Mouse (Mus musculus) CH12.LX (cell line): ENCODE data around the gene Chst8.

ENCODE experiments used
- BHLHE40 ChIP-seq: IDR thresholded peaks from 2 replicates; pipeline ENCODE4 v1.6.1; 2011; ENCODE audit warnings: mild to moderate bottlenecking, low read depth, low read length, improper control_type of control experiment
- CTCF ChIP-seq, 2 experiments: IDR thresholded peaks in 1 of 2; conservative IDR thresholded peaks in 1 of 2; 2 replicates each; pipeline ENCODE4 v1.5.1; 2011 to 2012; ENCODE audit warnings: low read depth in 2 of 2, low read length in 2 of 2, improper control_type of control experiment in 1 of 2, inconsistent platforms in 1 of 2, mild to moderate bottlenecking in 1 of 2, moderate library complexity in 1 of 2
- GABPA ChIP-seq: IDR thresholded peaks from 2 replicates; pipeline ENCODE4 v1.6.1; 2012; ENCODE audit warnings: low read depth, low read length, improper control_type of control experiment, inconsistent platforms; ENCODE audit not compliant: insufficient replicate concordance
- MXI1 ChIP-seq: IDR thresholded peaks from 2 replicates; pipeline ENCODE4 v1.6.1; 2011; ENCODE audit warnings: mild to moderate bottlenecking, low read depth, low read length, improper control_type of control experiment
- PAX5 ChIP-seq: IDR thresholded peaks from 2 replicates; pipeline ENCODE4 v1.6.1; 2012; ENCODE audit warnings: low read length, inconsistent platforms, mixed read lengths
- POLR2A ChIP-seq: IDR thresholded peaks from 2 replicates; pipeline ENCODE4 v1.6.1; 2011; ENCODE audit warnings: low read depth, mild to moderate bottlenecking, improper control_type of control experiment, low read length

DNA sequence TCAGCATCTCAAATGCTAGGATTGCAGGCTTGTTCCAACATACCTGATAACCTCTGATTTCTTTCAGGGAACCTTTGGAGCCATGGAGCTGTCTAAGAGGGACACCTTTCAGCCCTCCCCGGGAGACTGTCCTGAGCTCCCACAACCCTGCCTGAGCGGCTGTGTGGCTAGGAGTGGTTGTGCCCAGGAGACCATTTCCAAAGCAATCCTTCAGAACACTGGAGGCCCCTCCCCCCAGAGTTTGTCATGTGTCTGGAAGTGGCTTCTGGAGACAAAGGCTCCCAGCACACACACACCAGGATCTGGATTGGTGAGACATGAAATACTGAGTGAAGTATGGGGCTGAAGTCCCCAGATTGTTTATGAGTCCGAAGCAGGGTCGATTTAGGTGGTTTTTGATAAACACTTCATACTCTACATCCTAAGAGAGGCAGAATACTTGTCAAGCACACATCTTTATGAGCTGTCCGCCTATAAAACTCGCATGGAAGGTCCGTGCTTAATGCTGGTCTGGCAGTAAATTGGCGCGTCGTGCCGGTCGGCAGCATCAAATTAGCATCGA, 12.5 kb downstream of the Chst8 start:
- TF ChIP-seq CTCF (conservative IDR thresholded peaks at IDR 0.05 in 1 of 2, IDR thresholded peaks at IDR 0.05 in 1 of 2; ENCODE audit: low read depth in 2 of 2, low read length in 2 of 2) (no peak), PAX5 (no peak), POLR2A (no peak), GABPA (no peak), BHLHE40 (no peak), MXI1 (no peak)
